Mouse (Mus musculus) stomach, postnatal 0 days (tissue): ENCODE measurements around the gene Gjc3.

ENCODE experiments used
- CTCF ChIP-seq: IDR thresholded peaks from 2 replicates; pipeline ENCODE4 v1.5.1; 2016; ENCODE audit warnings: antibody characterized with exemption, low read depth, mild to moderate bottlenecking, moderate library complexity
- EP300 ChIP-seq: optimal IDR thresholded peaks from 2 replicates; pipeline ENCODE3; 2016; ENCODE audit warnings: antibody characterized with exemption

GRCm38 (mm10) chr5:137977291-137977690 is 14.4 kb upstream of the Gjc3 start:
- TF ChIP-seq CTCF (no peak), EP300 (no peak)
